ENCODE assay signal across 15 mouse cellular contexts in genomic region chr10:77479972-77480371, GRCm38 (mm10).
"Had no signal": no experiment of that assay in that cellular context is flagged by ENCODE, and none has a peak within 500 bp of the region (broad histone marks: within the 10 kb centered on the region; RNA-seq: fewer than 3 reads in every experiment).

No protein-coding gene starts in this region.

- H3K27me3 ChIP-seq: midbrain, embryonic 13.5 days; stomach, embryonic 15.5 days had no signal

- H3K4me1 ChIP-seq: midbrain, embryonic 13.5 days had no signal

- H3K36me3 ChIP-seq: midbrain, embryonic 13.5 days; stomach, embryonic 15.5 days had no signal

- ATAC-seq: inflammation-experienced regulatory T-cells, adult 6 months; intestine, postnatal 0 days; midbrain, embryonic 13.5 days had no signal

- H3K9me3 ChIP-seq: midbrain, embryonic 13.5 days; stomach, embryonic 15.5 days had no signal

- H3K9ac ChIP-seq: lung, embryonic 14.5 days; midbrain, embryonic 13.5 days; stomach, embryonic 15.5 days had no signal

- H3K27ac ChIP-seq: kidney, postnatal 0 days; macrophage; midbrain, embryonic 13.5 days; stomach, embryonic 15.5 days had no signal

- DNase-seq: kidney, adult 8-10 months; kidney, postnatal 36 days; layer of hippocampus, adult 9-11 months; layer of hippocampus, postnatal 36 days; lung, embryonic 14.5 days; lung, postnatal 10 days; right cerebral cortex, postnatal 14 days; thymus, adult 2 months; thymus, postnatal 25 days had no signal

- H3K4me3 ChIP-seq: midbrain, embryonic 13.5 days; stomach, embryonic 15.5 days had no signal

- H3K4me2 ChIP-seq: lung, embryonic 14.5 days; midbrain, embryonic 13.5 days; stomach, embryonic 15.5 days had no signal
